Mouse (Mus musculus): ENCODE results near the gene Grm8.

DNA sequence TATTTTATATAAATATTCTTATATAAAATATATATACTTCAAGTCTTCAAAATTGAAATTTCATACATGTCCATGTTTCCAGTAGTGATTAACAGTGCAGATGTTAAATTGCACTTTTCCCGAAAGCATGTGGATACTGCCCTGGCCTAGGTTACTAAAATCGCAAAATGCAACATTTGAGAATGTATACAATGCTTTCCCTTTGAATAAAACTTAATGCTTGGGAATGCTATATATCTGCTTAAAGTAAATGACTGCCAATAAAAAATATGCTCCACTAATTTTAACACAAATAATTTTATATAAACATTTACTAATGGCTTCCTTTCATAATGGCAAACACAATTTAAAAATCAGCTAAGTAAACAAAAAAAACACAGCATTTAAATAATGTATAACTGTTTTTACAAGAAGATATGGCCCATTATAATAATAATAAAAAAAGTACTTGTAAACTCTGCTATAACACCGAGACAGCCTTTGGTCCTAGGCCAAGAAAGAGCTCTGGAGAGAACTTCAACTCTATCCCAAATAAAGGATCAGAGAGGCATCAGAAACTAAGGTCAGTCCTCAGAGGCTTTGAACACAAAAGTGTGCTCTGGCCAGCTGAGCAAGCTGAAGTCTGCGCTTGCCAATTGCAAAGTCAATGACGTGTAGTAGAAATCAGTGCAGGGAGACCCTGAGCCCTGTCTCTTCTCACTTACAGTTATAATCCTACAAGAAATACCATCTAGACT lies 820.5 kb downstream of the Grm8 start:
- TF ChIP-seq CTCF (IDR thresholded peaks at IDR 0.05; ENCODE audit: low read depth, low read length), result no peak
- TF ChIP-seq POLR2A (IDR thresholded peaks at IDR 0.05; ENCODE audit: extremely low read depth, insufficient read depth, low read length), result no peak

Measured in liver, adult 2 months (tissue).